Mouse (Mus musculus) small intestine, adult 2 months (tissue): Measurements from ENCODE around the gene Rcvrn.

ENCODE experiments used
- CTCF ChIP-seq: fragments of 200-500 bp; IDR thresholded peaks from 2 replicates; pipeline ENCODE4 v1.5.1; 2012; ENCODE audit warnings: low read depth, mild to moderate bottlenecking, control low read depth, inconsistent platforms, low read length, moderate library complexity, mixed read lengths; ENCODE audit not compliant: insufficient replicate concordance, insufficient read length; ENCODE audit errors: extremely low read depth
- POLR2A ChIP-seq: fragments of 200-500 bp; IDR thresholded peaks from 2 replicates; pipeline ENCODE4 v1.6.1; 2012; ENCODE audit warnings: low read depth, mild to moderate bottlenecking, control low read depth, inconsistent platforms, low read length, moderate library complexity

DNA sequence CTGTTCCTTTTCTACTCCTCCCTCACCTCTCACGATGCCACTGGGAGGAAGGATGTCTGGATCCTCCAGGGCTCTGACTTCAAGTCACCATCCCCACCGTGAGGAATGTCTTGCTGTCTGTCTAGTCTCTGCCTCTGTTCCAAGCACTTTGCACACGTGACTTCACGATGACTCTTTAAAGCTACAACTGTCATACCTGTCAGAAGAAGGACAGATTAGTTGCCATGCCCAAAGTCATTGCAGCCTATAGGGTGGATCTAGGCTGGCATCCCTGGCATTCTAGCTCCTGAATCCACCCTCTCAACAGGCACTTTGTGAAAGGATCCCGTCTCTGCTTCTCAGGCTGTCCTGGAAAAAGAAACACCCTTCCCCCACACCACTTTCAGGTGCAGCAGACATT is 15.8 kb upstream of the Rcvrn start:
- TF ChIP-seq CTCF (no peak), POLR2A (no peak)
